Mouse (Mus musculus) liver, embryonic 14.5 days (tissue): ENCODE data around the gene Tnrc6a.

Experiments
- CTCF ChIP-seq: IDR thresholded peaks from 2 replicates; pipeline ENCODE4 v1.5.1; 2016; ENCODE audit warnings: antibody characterized with exemption, low read depth, control low read depth
- EP300 ChIP-seq: IDR thresholded peaks from 2 replicates; pipeline ENCODE4 v1.6.1; 2016; ENCODE audit warnings: antibody characterized with exemption, low read depth

GRCm38 (mm10) chr7:123188462-123188861 is 64.8 kb downstream of the Tnrc6a start:
- no peak for TF ChIP-seq CTCF
- TF ChIP-seq EP300 = no peak
